Mouse (Mus musculus): ENCODE data around the gene Adam12. TPM values are rescaled to one million over a fixed set of nuclear protein-coding genes. Genes with fewer than 3 reads are reported as not detected.

Gene Adam12
- polyA plus RNA-seq, 1 experiment from 2014 or later: 1.0 TPM

DNA sequence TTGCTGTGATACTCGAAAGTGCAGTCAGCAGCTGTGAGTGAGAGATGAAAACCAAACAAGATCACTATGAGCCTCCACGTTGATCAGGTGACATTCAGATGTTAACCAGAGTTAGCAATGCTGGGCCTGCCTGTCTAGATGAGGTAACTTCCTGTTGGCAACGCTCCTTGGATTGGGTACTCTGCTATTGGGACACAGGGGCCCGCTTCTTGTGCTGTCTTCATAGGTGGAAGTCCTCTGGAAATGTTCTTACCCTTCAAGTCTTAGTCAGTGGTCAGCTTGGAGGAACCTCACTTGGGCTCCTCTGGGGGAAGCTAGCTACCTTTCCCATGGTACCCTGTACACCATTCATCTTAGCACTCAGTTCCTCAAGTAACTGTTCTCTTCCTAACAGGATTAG lies 169.3 kb downstream of the Adam12 start:
- no peaks in the 10 kb centered on the region for H3K9me3 ChIP-seq (ENCODE audit: control insufficient read depth)
- no peak for ATAC-seq
- no peaks in the 10 kb centered on the region for H3K4me1 ChIP-seq (replicated peaks; ENCODE audit: control insufficient read depth, insufficient read depth, low read length)
- no peaks in the 10 kb centered on the region for H3K27me3 ChIP-seq (replicated peaks; ENCODE audit: control insufficient read depth, insufficient read depth, low read length)
- WGBS: 74% methylated on average over 4 of the region's 4 CpGs
- no peak for TF ChIP-seq CTCF (IDR thresholded peaks at IDR 0.05; ENCODE audit: low read depth)
- no peak overlapping the region for H3K27ac ChIP-seq (ENCODE audit: low read depth, low read length)
- H3K36me3 ChIP-seq (ENCODE audit: control insufficient read depth, insufficient read depth): no peaks in the 10 kb centered on the region
- no peak overlapping the region for H3K9ac ChIP-seq (ENCODE audit: low read depth, low read length)
- H3K4me3 ChIP-seq (ENCODE audit: low read depth, low read length): no peak overlapping the region
- no peak overlapping the region for H3K4me2 ChIP-seq (replicated peaks; ENCODE audit: low read depth)

DNA sequence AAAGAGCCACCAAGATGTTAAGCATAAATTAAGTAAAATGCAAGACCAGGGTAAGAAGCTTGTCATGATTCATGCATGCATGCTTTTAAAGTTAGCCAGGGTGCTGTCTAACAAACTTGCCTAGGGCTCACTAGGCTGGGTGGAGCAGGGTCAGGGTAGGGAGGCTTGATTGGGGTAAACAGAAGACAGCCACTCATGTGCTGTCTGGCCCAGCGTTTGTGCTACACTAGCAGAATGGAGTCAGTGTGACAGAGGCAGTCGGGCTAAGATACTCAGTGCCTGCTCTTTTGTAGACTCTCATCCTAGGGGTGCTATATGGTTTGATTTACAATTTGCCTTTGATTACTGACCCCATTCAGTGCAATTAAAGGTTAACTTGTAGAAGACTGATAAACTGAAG lies 179.5 kb downstream of the Adam12 start:
- Histone ChIP-seq H3K4me3 (ENCODE audit: low read depth, low read length) (no peak overlapping the region), H3K36me3 (ENCODE audit: control insufficient read depth, insufficient read depth) (no peaks in the 10 kb centered on the region), H3K4me2 (replicated peaks; ENCODE audit: low read depth) (no peak overlapping the region), H3K27me3 (replicated peaks; ENCODE audit: control insufficient read depth, insufficient read depth, low read length) (no peaks in the 10 kb centered on the region), H3K9me3 (ENCODE audit: control insufficient read depth) (no peaks in the 10 kb centered on the region), H3K4me1 (replicated peaks; ENCODE audit: control insufficient read depth, insufficient read depth, low read length) (no peaks in the 10 kb centered on the region), H3K9ac (ENCODE audit: low read depth, low read length) (no peak overlapping the region), H3K27ac (ENCODE audit: low read depth, low read length) (no peak overlapping the region)
- TF ChIP-seq CTCF (IDR thresholded peaks at IDR 0.05; ENCODE audit: low read depth): no peak
- ATAC-seq: no peak
- 23% methylated on average over 2 of the region's 2 CpGs for WGBS

DNA sequence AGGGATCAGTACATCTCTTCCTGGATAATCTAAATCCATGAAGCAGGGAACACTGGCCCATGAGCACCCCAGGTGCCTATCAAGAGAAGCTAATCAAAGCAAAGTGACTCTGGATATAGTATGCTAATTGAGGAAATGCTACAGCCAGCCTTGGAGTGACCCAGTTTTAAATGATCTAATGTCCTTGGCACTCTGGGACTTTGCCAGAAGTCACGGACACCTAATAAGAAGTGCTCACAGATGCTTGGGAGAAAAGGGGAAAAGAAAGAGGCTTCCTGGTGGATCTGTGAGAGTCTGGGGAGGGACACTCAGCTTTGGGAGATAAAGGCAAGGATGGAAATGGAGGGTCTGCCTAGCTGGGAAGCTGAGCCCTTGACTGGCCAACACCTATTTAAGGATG lies 181.6 kb downstream of the Adam12 start:
- Histone ChIP-seq H3K4me3 (ENCODE audit: low read depth, low read length) (no peak overlapping the region), H3K4me1 (replicated peaks; ENCODE audit: control insufficient read depth, insufficient read depth, low read length) (no peaks in the 10 kb centered on the region), H3K27me3 (replicated peaks; ENCODE audit: control insufficient read depth, insufficient read depth, low read length) (no peaks in the 10 kb centered on the region), H3K27ac (ENCODE audit: low read depth, low read length) (no peak overlapping the region), H3K9ac (ENCODE audit: low read depth, low read length) (no peak overlapping the region), H3K9me3 (ENCODE audit: control insufficient read depth) (no peaks in the 10 kb centered on the region), H3K4me2 (replicated peaks; ENCODE audit: low read depth) (no peak overlapping the region), H3K36me3 (ENCODE audit: control insufficient read depth, insufficient read depth) (no peaks in the 10 kb centered on the region)
- ATAC-seq: no peak
- TF ChIP-seq CTCF (IDR thresholded peaks at IDR 0.05; ENCODE audit: low read depth): no peak
- WGBS: 69% methylated on average over 1 of the region's 1 CpGs

DNA sequence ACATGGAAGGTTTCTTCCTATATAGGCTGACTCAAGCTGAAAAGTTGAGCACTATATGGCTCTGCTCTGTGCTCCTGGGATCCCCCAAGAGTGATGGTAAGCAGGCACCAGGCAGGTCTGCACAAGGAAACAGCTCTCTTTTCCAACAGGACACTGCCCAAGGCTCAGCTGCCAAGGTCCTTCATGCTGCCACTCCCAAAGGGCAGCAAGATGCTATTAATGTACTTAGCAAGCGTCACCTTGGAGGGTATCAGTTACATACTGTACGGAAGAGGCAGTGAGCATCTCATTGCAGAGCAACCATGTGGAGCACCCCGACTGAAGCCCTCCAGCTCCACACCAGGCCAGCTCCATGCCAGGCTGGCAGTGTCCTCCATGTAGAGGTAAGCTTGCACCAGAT lies 185.6 kb downstream of the Adam12 start:
- no peaks in the 10 kb centered on the region for H3K9me3 ChIP-seq (ENCODE audit: control insufficient read depth)
- no peak for ATAC-seq
- no peaks in the 10 kb centered on the region for H3K36me3 ChIP-seq (ENCODE audit: control insufficient read depth, insufficient read depth)
- no peak overlapping the region for H3K4me3 ChIP-seq (ENCODE audit: low read depth, low read length)
- H3K9ac ChIP-seq (ENCODE audit: low read depth, low read length): no peak overlapping the region
- no peak for TF ChIP-seq CTCF (IDR thresholded peaks at IDR 0.05; ENCODE audit: low read depth)
- no peaks in the 10 kb centered on the region for H3K27me3 ChIP-seq (replicated peaks; ENCODE audit: control insufficient read depth, insufficient read depth, low read length)
- no peak overlapping the region for H3K27ac ChIP-seq (ENCODE audit: low read depth, low read length)
- no peaks in the 10 kb centered on the region for H3K4me1 ChIP-seq (replicated peaks; ENCODE audit: control insufficient read depth, insufficient read depth, low read length)
- H3K4me2 ChIP-seq (replicated peaks; ENCODE audit: low read depth): no peak overlapping the region
- 90% methylated on average over 3 of the region's 3 CpGs for WGBS

DNA sequence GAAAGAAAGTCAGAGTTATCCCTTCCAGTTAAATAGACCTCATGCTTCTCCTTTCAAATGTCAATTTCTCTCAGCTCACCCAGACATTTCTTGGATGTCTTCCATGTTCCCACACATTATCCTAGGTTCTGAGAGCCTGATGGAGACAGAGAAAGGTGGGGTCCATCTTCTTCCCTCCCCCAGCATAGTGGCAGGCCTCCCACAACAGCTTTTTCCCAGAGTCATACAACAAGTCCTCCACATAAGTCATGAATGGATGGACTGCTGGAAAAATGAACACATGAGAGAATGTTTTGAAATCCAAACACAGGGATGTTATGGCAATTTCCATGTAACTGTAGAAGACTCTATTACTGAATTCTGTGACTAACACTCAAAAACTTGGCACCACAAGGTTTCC lies 188.4 kb downstream of the Adam12 start:
- H3K27ac ChIP-seq (ENCODE audit: low read depth, low read length): no peak overlapping the region
- no peaks in the 10 kb centered on the region for H3K27me3 ChIP-seq (replicated peaks; ENCODE audit: control insufficient read depth, insufficient read depth, low read length)
- no peaks in the 10 kb centered on the region for H3K4me1 ChIP-seq (replicated peaks; ENCODE audit: control insufficient read depth, insufficient read depth, low read length)
- no peak for ATAC-seq
- H3K36me3 ChIP-seq (ENCODE audit: control insufficient read depth, insufficient read depth): no peaks in the 10 kb centered on the region
- no peak overlapping the region for H3K4me2 ChIP-seq (replicated peaks; ENCODE audit: low read depth)
- H3K4me3 ChIP-seq (ENCODE audit: low read depth, low read length): no peak overlapping the region
- no peaks in the 10 kb centered on the region for H3K9me3 ChIP-seq (ENCODE audit: control insufficient read depth)
- H3K9ac ChIP-seq (ENCODE audit: low read depth, low read length): no peak overlapping the region
- TF ChIP-seq CTCF (IDR thresholded peaks at IDR 0.05; ENCODE audit: low read depth): no peak

DNA sequence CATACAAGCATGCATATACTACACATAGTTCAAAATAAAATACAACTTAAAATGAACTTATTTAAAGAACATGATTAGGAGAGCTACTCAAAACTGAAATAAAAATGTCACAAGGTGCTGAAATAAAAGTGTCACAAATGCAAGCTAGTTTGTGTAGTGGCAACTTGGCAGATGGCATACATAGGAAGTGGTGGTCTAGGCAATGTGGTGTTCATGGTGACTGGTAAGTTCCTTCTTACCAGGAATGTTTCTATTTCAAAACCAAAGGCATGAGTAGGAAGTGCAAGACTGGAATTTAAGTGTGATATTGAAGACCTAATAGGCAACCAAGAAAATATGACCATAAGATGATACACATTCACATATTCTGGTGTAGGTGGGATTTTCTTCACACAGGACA lies 189.3 kb downstream of the Adam12 start:
- no peak overlapping the region for H3K4me2 ChIP-seq (replicated peaks; ENCODE audit: low read depth)

DNA sequence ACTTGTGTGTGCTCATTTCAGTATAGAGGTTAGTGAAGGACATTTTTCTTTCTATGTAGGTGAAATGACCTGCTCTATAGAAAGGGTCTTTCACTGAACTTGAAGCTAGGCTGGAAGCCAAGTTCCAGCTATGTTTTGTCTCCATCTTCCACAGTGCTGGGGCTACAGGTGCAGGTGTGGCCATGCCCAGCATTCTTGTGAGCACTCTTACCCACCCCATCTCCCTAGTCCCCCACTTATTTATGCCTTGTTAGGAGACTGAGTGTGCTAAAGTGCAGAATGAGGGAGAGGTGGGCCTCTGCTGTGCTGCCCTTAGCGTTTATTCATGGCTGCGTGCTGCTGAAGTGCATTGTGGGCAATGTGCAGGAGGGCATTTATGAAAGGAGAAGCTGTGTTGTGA lies 198.0 kb downstream of the Adam12 start:
- Histone ChIP-seq H3K4me2 (replicated peaks; ENCODE audit: low read depth) (no peak overlapping the region), H3K9me3 (ENCODE audit: control insufficient read depth) (no peaks in the 10 kb centered on the region), H3K27me3 (replicated peaks; ENCODE audit: control insufficient read depth, insufficient read depth, low read length) (no peaks in the 10 kb centered on the region), H3K4me3 (ENCODE audit: low read depth, low read length) (no peak overlapping the region), H3K4me1 (replicated peaks; ENCODE audit: control insufficient read depth, insufficient read depth, low read length) (no peaks in the 10 kb centered on the region), H3K9ac (ENCODE audit: low read depth, low read length) (no peak overlapping the region), H3K27ac (ENCODE audit: low read depth, low read length) (no peak overlapping the region), H3K36me3 (ENCODE audit: control insufficient read depth, insufficient read depth) (no peaks in the 10 kb centered on the region)
- no peak for TF ChIP-seq CTCF (IDR thresholded peaks at IDR 0.05; ENCODE audit: low read depth)
- ATAC-seq: no peak
- WGBS: 88% methylated on average over 2 of the region's 2 CpGs

More for the DNA sequence above, 189.3 kb downstream of the Adam12 start:
- H3K4me1 ChIP-seq (replicated peaks; ENCODE audit: control insufficient read depth, insufficient read depth, low read length): no peaks in the 10 kb centered on the region
- no peak for TF ChIP-seq CTCF (IDR thresholded peaks at IDR 0.05; ENCODE audit: low read depth)
- no peaks in the 10 kb centered on the region for H3K9me3 ChIP-seq (ENCODE audit: control insufficient read depth)
- H3K27ac ChIP-seq (ENCODE audit: low read depth, low read length): no peak overlapping the region
- H3K36me3 ChIP-seq (ENCODE audit: control insufficient read depth, insufficient read depth): no peaks in the 10 kb centered on the region
- no peak overlapping the region for H3K9ac ChIP-seq (ENCODE audit: low read depth, low read length)
- no peak for ATAC-seq
- no peak overlapping the region for H3K4me3 ChIP-seq (ENCODE audit: low read depth, low read length)
- no peaks in the 10 kb centered on the region for H3K27me3 ChIP-seq (replicated peaks; ENCODE audit: control insufficient read depth, insufficient read depth, low read length)
